Mouse (Mus musculus): Measurements from ENCODE around the gene 2310039H08Rik. TPM values are rescaled to one million over a fixed set of nuclear protein-coding genes. Genes with fewer than 3 reads are reported as not detected.

Gene 2310039H08Rik
- polyA plus RNA-seq, 1 experiment = 63.8 TPM

DNA sequence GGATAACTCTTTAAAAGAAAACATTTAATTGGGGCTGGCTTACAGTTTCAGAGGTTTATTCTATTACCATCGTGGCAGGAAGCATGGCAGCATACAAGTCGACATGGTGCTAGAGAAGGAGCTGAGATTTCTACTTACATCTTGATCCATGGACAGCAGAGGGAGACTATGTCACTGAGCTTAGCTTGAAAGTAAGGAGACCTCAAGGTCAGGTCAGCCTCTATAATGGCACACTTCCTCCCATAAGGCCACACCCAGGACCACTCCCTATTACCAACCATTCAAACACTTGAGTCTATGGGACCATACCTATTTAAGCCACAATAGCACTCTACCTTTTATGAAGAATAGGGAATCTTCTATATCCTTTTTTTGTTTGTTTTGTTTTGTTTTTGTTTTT, 20.5 kb downstream of the 2310039H08Rik start:
- Histone ChIP-seq H3K4me2 (ENCODE audit: low read depth) (no peak overlapping the region), H3ac (ENCODE audit: control insufficient read depth, insufficient read length) (no peak overlapping the region), H3K27me3 (ENCODE audit: control insufficient read depth, insufficient read depth, insufficient read length) (no peaks in the 10 kb centered on the region), H3K36me3 (ENCODE audit: control insufficient read depth, insufficient read depth) (no peaks in the 10 kb centered on the region), H3K79me2 (ENCODE audit: control insufficient read depth, insufficient read depth) (no peaks in the 10 kb centered on the region), H3K4me3 (no peak overlapping the region)
- no peak for TF ChIP-seq MYOG (IDR thresholded peaks at IDR 0.05; ENCODE audit: control insufficient read depth in 1 of 3, insufficient read depth in 1 of 3, insufficient read length in 2 of 3, low read depth in 2 of 3)
- no peak for TF ChIP-seq MAX (IDR thresholded peaks at IDR 0.05; ENCODE audit: low read depth)
- no peak for TF ChIP-seq E2F4 (IDR thresholded peaks at IDR 0.05; ENCODE audit: insufficient read depth)
- no peak for TF ChIP-seq POLR2AphosphoS2 (IDR thresholded peaks at IDR 0.05; ENCODE audit: insufficient read length, low read depth)

DNA sequence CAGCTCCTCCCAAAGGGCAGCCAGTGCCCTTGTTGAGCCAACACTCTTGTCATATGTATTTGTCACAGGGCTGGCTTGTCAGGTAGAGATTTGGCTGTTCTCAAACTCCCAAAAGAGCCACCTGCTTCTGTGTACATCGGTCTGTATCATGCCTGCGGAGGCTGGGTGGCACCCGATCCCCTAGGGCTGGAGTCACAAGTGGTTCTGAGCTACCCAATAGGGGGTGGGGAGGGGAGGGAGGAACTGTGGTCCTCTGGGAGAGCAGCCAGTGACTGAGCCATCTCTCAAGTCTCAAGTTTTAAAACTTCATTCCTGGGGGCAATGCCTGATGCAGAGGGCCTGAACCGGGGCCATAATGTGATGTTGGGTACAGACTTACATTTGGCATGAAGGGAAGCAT, 24.3 kb downstream of the 2310039H08Rik start:
- Histone ChIP-seq H3K36me3 (ENCODE audit: control insufficient read depth, insufficient read depth) (no peaks in the 10 kb centered on the region), H3K27me3 (ENCODE audit: control insufficient read depth, insufficient read depth, insufficient read length) (no peaks in the 10 kb centered on the region), H3K79me2 (ENCODE audit: control insufficient read depth, insufficient read depth) (no peaks in the 10 kb centered on the region), H3K4me2 (ENCODE audit: low read depth) (no peak overlapping the region), H3K4me3 (no peak overlapping the region), H3ac (ENCODE audit: control insufficient read depth, insufficient read length) (no peak overlapping the region)
- TF ChIP-seq POLR2AphosphoS2 (IDR thresholded peaks at IDR 0.05; ENCODE audit: insufficient read length, low read depth) (no peak), TCF12 (IDR thresholded peaks at IDR 0.05; ENCODE audit: insufficient read depth, poor library complexity, severe bottlenecking) (no peak), CEBPB (IDR thresholded peaks at IDR 0.05; ENCODE audit: insufficient read depth, poor library complexity, severe bottlenecking) (no peak), USF1 (IDR thresholded peaks at IDR 0.05; ENCODE audit: low read depth) (no peak), REST (IDR thresholded peaks at IDR 0.05; ENCODE audit: insufficient read depth, insufficient read length) (no peak), SRF (IDR thresholded peaks at IDR 0.05; ENCODE audit: control insufficient read depth, insufficient read length, low read depth) (no peak)

DNA sequence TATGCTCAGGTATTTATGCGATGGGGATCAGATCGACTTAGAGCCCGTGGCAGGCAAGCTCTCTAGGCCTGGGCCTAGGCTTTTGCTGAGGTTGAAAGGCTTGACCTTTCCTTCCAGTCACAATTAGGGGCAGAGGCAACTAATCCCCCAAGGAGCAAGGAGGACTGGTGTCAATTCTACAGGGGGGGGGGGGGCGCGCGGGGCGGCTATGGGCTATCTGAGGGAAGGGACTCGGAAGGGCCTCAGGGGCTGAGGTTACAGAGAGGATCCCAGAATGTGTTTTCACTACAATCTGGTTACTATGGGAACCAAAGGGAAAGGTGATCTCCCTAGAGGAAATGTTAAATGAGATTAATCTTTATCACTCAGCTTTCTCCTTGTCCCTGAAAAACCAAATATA, 25.0 kb downstream of the 2310039H08Rik start:
- no peak overlapping the region for H3ac ChIP-seq (ENCODE audit: control insufficient read depth, insufficient read length)
- no peaks in the 10 kb centered on the region for H3K79me2 ChIP-seq (ENCODE audit: control insufficient read depth, insufficient read depth)
- TF ChIP-seq TCF3 (IDR thresholded peaks at IDR 0.05; ENCODE audit: insufficient read length, low read depth) (no peak), REST (IDR thresholded peaks at IDR 0.05; ENCODE audit: insufficient read depth, insufficient read length) (no peak), MYOD1 (IDR thresholded peaks at IDR 0.05; ENCODE audit: control insufficient read depth in 1 of 3, insufficient read length in 2 of 3, low read depth in 2 of 3) (no peak), POLR2AphosphoS2 (IDR thresholded peaks at IDR 0.05; ENCODE audit: insufficient read length, low read depth) (no peak), CEBPB (IDR thresholded peaks at IDR 0.05; ENCODE audit: insufficient read depth, poor library complexity, severe bottlenecking) (no peak), USF1 (IDR thresholded peaks at IDR 0.05; ENCODE audit: low read depth) (no peak), TCF12 (IDR thresholded peaks at IDR 0.05; ENCODE audit: insufficient read depth, poor library complexity, severe bottlenecking) (no peak), POLR2A (IDR thresholded peaks at IDR 0.05; ENCODE audit: insufficient read length, low read depth) (no peak), MAX (IDR thresholded peaks at IDR 0.05; ENCODE audit: low read depth) (no peak), E2F4 (IDR thresholded peaks at IDR 0.05; ENCODE audit: insufficient read depth) (no peak), SRF (IDR thresholded peaks at IDR 0.05; ENCODE audit: control insufficient read depth, insufficient read length, low read depth) (no peak)
- H3K4me2 ChIP-seq (ENCODE audit: low read depth) = no peak overlapping the region
- no peak overlapping the region for H3K4me3 ChIP-seq
- H3K36me3 ChIP-seq (ENCODE audit: control insufficient read depth, insufficient read depth) = no peaks in the 10 kb centered on the region
- no peaks in the 10 kb centered on the region for H3K27me3 ChIP-seq (ENCODE audit: control insufficient read depth, insufficient read depth, insufficient read length)

DNA sequence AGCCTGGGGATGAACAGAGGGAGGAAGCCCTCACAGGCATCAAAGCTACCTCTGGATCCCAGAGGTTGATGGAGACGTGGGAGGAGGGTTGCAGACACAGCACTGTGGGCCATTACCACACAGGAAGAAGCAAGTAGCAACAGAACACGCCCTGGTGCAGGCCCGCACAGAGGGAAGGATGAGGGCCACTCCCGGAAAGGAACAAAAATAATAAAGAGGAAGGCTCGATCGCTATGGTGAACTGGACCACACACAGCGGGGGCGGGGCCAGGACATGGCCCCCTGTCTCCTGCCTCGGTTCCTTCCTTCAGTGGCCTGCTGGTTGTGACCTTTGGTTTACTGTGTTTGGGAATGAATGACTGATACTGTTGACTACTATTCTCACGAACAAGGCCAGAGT, 27.2 kb downstream of the 2310039H08Rik start:
- Histone ChIP-seq H3K27me3 (ENCODE audit: control insufficient read depth, insufficient read depth, insufficient read length) (no peaks in the 10 kb centered on the region), H3K36me3 (ENCODE audit: control insufficient read depth, insufficient read depth) (peaks cover under 1% of the 10 kb centered on the region), H3ac (ENCODE audit: control insufficient read depth, insufficient read length) (no peak overlapping the region), H3K79me2 (ENCODE audit: control insufficient read depth, insufficient read depth) (no peaks in the 10 kb centered on the region), H3K4me2 (ENCODE audit: low read depth) (no peak overlapping the region), H3K4me3 (no peak overlapping the region)
- TF ChIP-seq POLR2A (IDR thresholded peaks at IDR 0.05; ENCODE audit: insufficient read length, low read depth) (no peak), MYOG (IDR thresholded peaks at IDR 0.05; ENCODE audit: control insufficient read depth in 1 of 3, insufficient read depth in 1 of 3, insufficient read length in 2 of 3, low read depth in 2 of 3) (no peak), CEBPB (IDR thresholded peaks at IDR 0.05; ENCODE audit: insufficient read depth, poor library complexity, severe bottlenecking) (no peak), REST (IDR thresholded peaks at IDR 0.05; ENCODE audit: insufficient read depth, insufficient read length) (no peak), TCF3 (IDR thresholded peaks at IDR 0.05; ENCODE audit: insufficient read length, low read depth) (no peak), POLR2AphosphoS2 (IDR thresholded peaks at IDR 0.05; ENCODE audit: insufficient read length, low read depth) (no peak)

DNA sequence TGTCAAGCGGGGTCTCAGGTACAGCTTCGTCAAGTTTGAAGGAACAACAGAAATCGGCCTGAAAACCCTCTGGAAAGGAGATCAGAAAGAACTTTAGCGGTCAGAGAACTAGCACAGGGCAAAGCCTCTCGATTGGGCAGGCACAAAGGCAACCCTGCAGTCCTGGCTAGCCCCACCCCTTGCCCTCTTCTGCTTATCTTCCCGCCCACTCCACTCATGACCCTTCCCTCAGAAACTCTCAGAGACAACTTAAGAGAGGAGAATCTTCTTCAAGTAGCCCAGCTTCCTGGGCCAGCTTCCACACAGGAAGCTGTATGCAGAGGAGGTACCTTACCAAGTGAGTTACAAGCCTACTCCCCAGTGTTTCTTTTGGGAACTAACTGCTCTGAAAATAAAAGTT, 29.3 kb downstream of the 2310039H08Rik start:
- Histone ChIP-seq H3K4me3 (no peak overlapping the region), H3ac (ENCODE audit: control insufficient read depth, insufficient read length) (no peak overlapping the region), H3K36me3 (ENCODE audit: control insufficient read depth, insufficient read depth) (peaks cover 5% of the 10 kb centered on the region), H3K27me3 (ENCODE audit: control insufficient read depth, insufficient read depth, insufficient read length) (no peaks in the 10 kb centered on the region), H3K79me2 (ENCODE audit: control insufficient read depth, insufficient read depth) (no peaks in the 10 kb centered on the region), H3K4me2 (ENCODE audit: low read depth) (no peak overlapping the region)
- TF ChIP-seq POLR2AphosphoS2 (IDR thresholded peaks at IDR 0.05; ENCODE audit: insufficient read length, low read depth) (no peak), CEBPB (IDR thresholded peaks at IDR 0.05; ENCODE audit: insufficient read depth, poor library complexity, severe bottlenecking) (no peak), TCF3 (IDR thresholded peaks at IDR 0.05; ENCODE audit: insufficient read length, low read depth) (no peak), REST (IDR thresholded peaks at IDR 0.05; ENCODE audit: insufficient read depth, insufficient read length) (no peak), E2F4 (IDR thresholded peaks at IDR 0.05; ENCODE audit: insufficient read depth) (no peak), MAX (IDR thresholded peaks at IDR 0.05; ENCODE audit: low read depth) (no peak), TCF12 (IDR thresholded peaks at IDR 0.05; ENCODE audit: insufficient read depth, poor library complexity, severe bottlenecking) (no peak), POLR2A (IDR thresholded peaks at IDR 0.05; ENCODE audit: insufficient read length, low read depth) (no peak), MYOD1 (IDR thresholded peaks at IDR 0.05; ENCODE audit: control insufficient read depth in 1 of 3, insufficient read length in 2 of 3, low read depth in 2 of 3) (no peak), SRF (IDR thresholded peaks at IDR 0.05; ENCODE audit: control insufficient read depth, insufficient read length, low read depth) (no peak), USF1 (IDR thresholded peaks at IDR 0.05; ENCODE audit: low read depth) (no peak), MYOG (IDR thresholded peaks at IDR 0.05; ENCODE audit: control insufficient read depth in 1 of 3, insufficient read depth in 1 of 3, insufficient read length in 2 of 3, low read depth in 2 of 3) (no peak)
